7 mouse cellular contexts compared by ENCODE assay signal in genomic region chr6:72439355-72440185, GRCm38 (mm10). TPM values are rescaled to one million over a fixed set of nuclear protein-coding genes. Genes with fewer than 3 reads are reported as not detected.
DNase-seq lines count a peak whose midpoint lies in the region; ATAC-seq and TF ChIP-seq lines count a peak whose summit lies in the region.

Gene Mat2a, minus strand, starts transcription at chr6:72439558.

- H3K27ac ChIP-seq in embryonic facial prominence, embryonic 12.5 days: peak within 1 kb of the TSS; percentile 96
- H3K27ac ChIP-seq in kidney, adult 2 months (ENCODE audit: insufficient read depth, low read depth, low read length): peak within 1 kb of the TSS; percentile 99
- H3K27ac ChIP-seq in limb, embryonic 12.5 days: peak within 1 kb of the TSS; percentile 99
- H3K27ac ChIP-seq in midbrain, embryonic 15.5 days: peak within 1 kb of the TSS; percentile 99
- H3K27ac ChIP-seq in spleen, adult 2 months (ENCODE audit: insufficient read depth, low read length): peak within 1 kb of the TSS; percentile 100

- peak; percentile 64 for TF ChIP-seq CTCF in kidney, adult 2 months (conservative IDR thresholded peaks at IDR 0.05; ENCODE audit: insufficient read depth, insufficient read length, low read depth, low read length)
- TF ChIP-seq CTCF in spleen, adult 2 months (IDR thresholded peaks at IDR 0.05; ENCODE audit: extremely low read depth, insufficient read depth, insufficient read length, insufficient replicate concordance): peak; percentile 65

- peaks cover 29% of the 10 kb centered on the region for H3K36me3 ChIP-seq in embryonic facial prominence, embryonic 12.5 days
- H3K36me3 ChIP-seq in kidney, adult 2 months (ENCODE audit: control insufficient read depth, insufficient read depth, low read length): peaks cover 26% of the 10 kb centered on the region
- H3K36me3 ChIP-seq in limb, embryonic 12.5 days: peaks cover 33% of the 10 kb centered on the region
- peaks cover 23% of the 10 kb centered on the region for H3K36me3 ChIP-seq in midbrain, embryonic 15.5 days (replicated peaks)
- H3K36me3 ChIP-seq in spleen, adult 2 months (ENCODE audit: control insufficient read depth, insufficient read depth, low read length): peaks cover 19% of the 10 kb centered on the region

- H3K9ac ChIP-seq in embryonic facial prominence, embryonic 12.5 days: peak within 1 kb of the TSS; percentile 84
- peak within 1 kb of the TSS; percentile 99 for H3K9ac ChIP-seq in limb, embryonic 12.5 days (replicated peaks)
- H3K9ac ChIP-seq in midbrain, embryonic 15.5 days: peak within 1 kb of the TSS; percentile 100

- no peaks in the 10 kb centered on the region for H3K9me3 ChIP-seq in embryonic facial prominence, embryonic 12.5 days
- no peaks in the 10 kb centered on the region for H3K9me3 ChIP-seq in limb, embryonic 12.5 days
- H3K9me3 ChIP-seq in midbrain, embryonic 15.5 days: no peaks in the 10 kb centered on the region

- H3K4me1 ChIP-seq in embryonic facial prominence, embryonic 12.5 days: peaks cover 25% of the 10 kb centered on the region
- peaks cover 12% of the 10 kb centered on the region; the same call in 1 of the 2 replicates for H3K4me1 ChIP-seq in kidney, adult 2 months (ENCODE audit: control insufficient read depth, insufficient read depth, low read length)
- H3K4me1 ChIP-seq in limb, embryonic 12.5 days (replicated peaks): peaks cover 27% of the 10 kb centered on the region
- peaks cover 47% of the 10 kb centered on the region for H3K4me1 ChIP-seq in midbrain, embryonic 15.5 days
- peaks cover 5% of the 10 kb centered on the region; the same call in 1 of the 2 replicates for H3K4me1 ChIP-seq in spleen, adult 2 months (ENCODE audit: control insufficient read depth, insufficient read depth, insufficient read length)

- ATAC-seq in embryonic facial prominence, embryonic 12.5 days (ENCODE audit: insufficient number of reproducible peaks, insufficient read depth, low FRiP score, low TSS enrichment): peak; percentile 93
- peak; percentile 86 for ATAC-seq in limb, embryonic 12.5 days (ENCODE audit: insufficient number of reproducible peaks, insufficient read depth, low FRiP score, low TSS enrichment, low read depth)
- peak; percentile 91 for ATAC-seq in midbrain, embryonic 15.5 days (replicated peaks)

- peak; percentile 99 for TF ChIP-seq POLR2A in kidney, adult 2 months (IDR thresholded peaks at IDR 0.05; ENCODE audit: low read depth, low read length)
- TF ChIP-seq POLR2A in spleen, adult 2 months (IDR thresholded peaks at IDR 0.05; ENCODE audit: low read depth, low read length): peak; percentile 99

- H3K4me2 ChIP-seq in embryonic facial prominence, embryonic 12.5 days (replicated peaks): peak within 1 kb of the TSS; percentile 90
- H3K4me2 ChIP-seq in limb, embryonic 12.5 days: peak within 1 kb of the TSS; percentile 92
- peak within 1 kb of the TSS; percentile 81 for H3K4me2 ChIP-seq in midbrain, embryonic 15.5 days

- under 1% methylated on average over 76 of the region's 77 CpGs for WGBS in embryonic facial prominence, embryonic 12.5 days
- WGBS in kidney, adult 2 months: 1% methylated on average over 76 of the region's 77 CpGs
- under 1% methylated on average over 76 of the region's 77 CpGs for WGBS in limb, embryonic 12.5 days
- WGBS in midbrain, embryonic 15.5 days: under 1% methylated on average over 75 of the region's 77 CpGs
- under 1% methylated on average over 77 of the region's 77 CpGs for WGBS in spleen, adult 2 months

- H3K4me3 ChIP-seq in embryonic facial prominence, embryonic 12.5 days: peak within 1 kb of the TSS; percentile 57
- H3K4me3 ChIP-seq in kidney, adult 2 months (ENCODE audit: insufficient read depth, low read depth, low read length): peak within 1 kb of the TSS; percentile 87
- peak within 1 kb of the TSS; percentile 92 for H3K4me3 ChIP-seq in limb, embryonic 12.5 days (replicated peaks)
- H3K4me3 ChIP-seq in midbrain, embryonic 15.5 days: peak within 1 kb of the TSS; percentile 96
- H3K4me3 ChIP-seq in spleen, adult 2 months (ENCODE audit: extremely low read depth, insufficient read depth, insufficient read length): peak within 1 kb of the TSS; percentile 99

- DNase-seq in adrenal gland, postnatal 25 days: peak; percentile 94
- DNase-seq in heart, adult 11 months: peak; percentile 99
- peak; percentile 96 for DNase-seq in kidney, adult 2 months
- peak; percentile 77 to 86 for DNase-seq in spleen, adult 2 months (ENCODE audit: low read depth in 1 of 2, low spot score in 2 of 2)

- H3K27me3 ChIP-seq in embryonic facial prominence, embryonic 12.5 days: no peaks in the 10 kb centered on the region
- no peaks in the 10 kb centered on the region for H3K27me3 ChIP-seq in kidney, adult 2 months (replicated peaks; ENCODE audit: control insufficient read depth, insufficient read depth, low read length)
- H3K27me3 ChIP-seq in limb, embryonic 12.5 days: no peaks in the 10 kb centered on the region
- H3K27me3 ChIP-seq in midbrain, embryonic 15.5 days (replicated peaks): no peaks in the 10 kb centered on the region
- no peaks in the 10 kb centered on the region for H3K27me3 ChIP-seq in spleen, adult 2 months (ENCODE audit: control insufficient read depth, insufficient read depth, low read length)

RNA-seq across cellular contexts. Expression of gene Mat2a, which starts in this region (rescaled TPM):
- 199 and 214 TPM in 2 replicates for total RNA-seq in adrenal gland, postnatal 25 days (2021)
- polyA plus RNA-seq in embryonic facial prominence, embryonic 12.5 days (2016; fragmentation: Nextera tagmentation; extraction: Ambion mirVana): 387 and 404 TPM in 2 replicates
- 150 and 168 TPM in 2 replicates for polyA plus RNA-seq in kidney, adult 2 months (2012; rRNA removed)
- 408 and 461 TPM in 2 replicates for polyA plus RNA-seq in limb, embryonic 12.5 days (2016; fragmentation: Nextera tagmentation; extraction: Ambion mirVana)
- 354 and 380 TPM in 2 replicates for polyA plus RNA-seq in midbrain, embryonic 15.5 days (2015; fragmentation: Nextera tagmentation; extraction: Ambion mirVana)
- 45.0 and 50.9 TPM in 2 replicates for polyA plus RNA-seq in spleen, adult 2 months (2012; rRNA removed)

Comparison
In these comparisons a context has a peak if more than half of its experiments do, and no peak if none do; other contexts are left out.
1. Peak in every context shown above with its lines: DNase-seq, ATAC-seq, H3K4me3 ChIP-seq and H3K27ac ChIP-seq.